Mouse (Mus musculus): ENCODE data around the gene Arhgap24. TPM values are rescaled to one million over a fixed set of nuclear protein-coding genes. Genes with fewer than 3 reads are reported as not detected.
A peak's percentile ranks its signal among the peaks of the same experiment; 100 is the strongest.
"Not testable (repeated sequence)": the region's sequence is repeated elsewhere in the genome, so short reads cannot be mapped to it uniquely, and the experiment has no call there.

The Arhgap24 gene
- polyA plus RNA-seq, 1 experiment from 2014 or later = 25.4 TPM

DNA sequence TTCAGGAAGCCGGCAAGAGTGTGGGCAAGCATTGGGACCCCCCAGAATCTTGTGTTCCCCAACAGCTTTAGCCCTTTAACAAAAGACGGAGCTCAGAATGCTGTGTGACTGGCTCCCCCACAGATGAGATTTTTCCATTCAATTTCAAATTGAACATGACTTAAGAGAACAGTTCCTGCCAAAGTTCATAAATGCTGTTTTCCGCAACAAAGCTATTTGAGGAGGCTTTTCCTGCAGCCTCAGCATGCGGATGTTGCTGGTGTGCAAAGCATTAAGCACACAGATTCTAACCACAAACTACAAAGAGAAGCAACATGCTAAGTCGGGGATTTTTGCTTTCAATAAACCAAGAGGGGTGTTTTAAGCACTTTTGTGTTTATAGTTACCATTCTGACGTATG is 449.0 kb downstream of the Arhgap24 start:
- WGBS = 28% methylated on average over 6 of the region's 6 CpGs
- ATAC-seq (ENCODE audit: low read depth) (peak; percentile 22; the same call in 1 of the 2 replicates), DNase-seq (ENCODE audit: low spot score) (peak; percentile 90)
- H3K4me3 ChIP-seq (ENCODE audit: low read depth, low read length) = no peak overlapping the region
- no peak overlapping the region for H3K9ac ChIP-seq (ENCODE audit: low read depth, low read length)
- 0 out of 2 replicates have a peak overlapping the region, but pooled peaks have one; percentile 24 for H3K4me2 ChIP-seq (ENCODE audit: low read depth, low read length)
- H3K27ac ChIP-seq (replicated peaks; ENCODE audit: low read depth, low read length) = peak overlapping the region; percentile 75
- H3K36me3 ChIP-seq (ENCODE audit: control insufficient read depth, insufficient read depth, low read length) = no peaks in the 10 kb centered on the region
- no peaks in the 10 kb centered on the region for H3K27me3 ChIP-seq (replicated peaks; ENCODE audit: control insufficient read depth, insufficient read depth, low read length)
- no peaks in the 10 kb centered on the region for H3K9me3 ChIP-seq (ENCODE audit: control insufficient read depth, low read length)
- peaks cover 10% of the 10 kb centered on the region; the same call in 1 of the 2 replicates for H3K4me1 ChIP-seq (ENCODE audit: control insufficient read depth, insufficient read depth, low read length)

DNA sequence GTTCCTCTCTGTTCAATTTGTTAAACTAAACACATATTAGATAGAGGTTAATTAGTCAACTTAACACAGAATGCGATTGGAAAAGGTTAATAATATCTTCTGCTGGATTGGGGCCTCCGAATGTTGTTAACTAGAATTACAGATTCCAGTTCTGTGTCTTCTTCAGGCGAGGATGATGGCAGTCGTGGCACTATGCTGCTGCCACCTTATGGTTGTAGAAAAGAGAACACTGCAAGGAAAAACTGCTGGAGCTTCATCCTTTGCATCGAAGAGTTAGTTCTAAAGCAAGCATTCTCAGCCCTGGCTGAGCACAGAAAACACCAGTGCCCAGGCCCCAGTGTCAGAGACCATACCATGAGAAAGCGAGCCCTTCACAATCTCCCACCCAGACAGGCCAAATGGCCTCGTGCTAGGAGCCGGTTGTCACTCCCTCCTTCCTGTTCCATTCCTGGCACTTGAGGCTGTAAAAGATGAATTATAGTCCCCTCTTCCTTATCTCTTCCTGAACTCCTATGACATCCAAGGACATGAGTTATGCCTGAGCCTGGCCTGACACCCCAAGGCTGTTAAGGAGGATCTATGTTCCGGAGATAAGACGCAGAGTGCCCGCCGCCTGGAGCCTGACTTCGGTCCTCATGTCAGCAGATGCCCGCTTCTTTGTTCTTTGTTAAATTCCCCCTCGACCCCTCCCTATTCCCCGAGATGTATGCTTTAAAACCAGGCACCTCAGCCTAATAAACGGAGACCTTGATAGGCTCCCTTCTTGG is 462.9 kb downstream of the Arhgap24 start:
- not testable (repeated sequence) for H3K4me3 ChIP-seq (ENCODE audit: low read depth, low read length); H3K4me1 ChIP-seq (ENCODE audit: control insufficient read depth, insufficient read depth, low read length); H3K27me3 ChIP-seq (replicated peaks; ENCODE audit: control insufficient read depth, insufficient read depth, low read length); ATAC-seq (ENCODE audit: low read depth); H3K9me3 ChIP-seq (ENCODE audit: control insufficient read depth, low read length); H3K27ac ChIP-seq (replicated peaks; ENCODE audit: low read depth, low read length); H3K4me2 ChIP-seq (ENCODE audit: low read depth, low read length); H3K36me3 ChIP-seq (ENCODE audit: control insufficient read depth, insufficient read depth, low read length); H3K9ac ChIP-seq (ENCODE audit: low read depth, low read length)
- 84% methylated on average over 17 of the region's 17 CpGs for WGBS
- peak; percentile 3 for DNase-seq (ENCODE audit: low spot score)

DNA sequence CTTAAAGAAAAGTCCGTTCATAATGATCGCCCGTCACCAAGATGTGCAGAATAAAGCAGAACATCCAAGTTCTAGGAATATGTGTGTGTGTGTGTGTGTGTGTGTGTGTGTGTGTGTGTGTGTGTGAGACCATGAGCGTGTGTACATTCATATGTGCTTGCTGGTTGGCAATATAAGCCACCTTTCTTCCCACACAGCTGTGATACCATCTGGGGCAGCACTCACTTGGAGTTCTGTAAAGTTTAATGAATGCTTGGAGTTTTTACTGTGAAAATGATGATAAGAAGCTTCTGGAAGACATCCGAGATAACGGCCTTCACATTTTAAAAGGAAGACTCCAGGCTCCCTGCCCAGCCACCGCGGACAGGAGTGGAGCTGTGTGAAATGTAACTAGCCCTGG is 465.4 kb downstream of the Arhgap24 start:
- Histone ChIP-seq H3K9me3 (ENCODE audit: control insufficient read depth, low read length) (0 out of 2 replicates have a peak, but pooled peaks cover 3% of the 10 kb centered on the region), H3K4me3 (ENCODE audit: low read depth, low read length) (no peak overlapping the region), H3K4me2 (ENCODE audit: low read depth, low read length) (no peak overlapping the region), H3K9ac (ENCODE audit: low read depth, low read length) (no peak overlapping the region), H3K27me3 (replicated peaks; ENCODE audit: control insufficient read depth, insufficient read depth, low read length) (no peaks in the 10 kb centered on the region), H3K36me3 (ENCODE audit: control insufficient read depth, insufficient read depth, low read length) (no peaks in the 10 kb centered on the region), H3K27ac (replicated peaks; ENCODE audit: low read depth, low read length) (no peak overlapping the region), H3K4me1 (ENCODE audit: control insufficient read depth, insufficient read depth, low read length) (no peaks in the 10 kb centered on the region)
- DNase-seq (ENCODE audit: low spot score) = no peak
- no peak for ATAC-seq (ENCODE audit: low read depth)
- WGBS = 85% methylated on average over 8 of the region's 8 CpGs

DNA sequence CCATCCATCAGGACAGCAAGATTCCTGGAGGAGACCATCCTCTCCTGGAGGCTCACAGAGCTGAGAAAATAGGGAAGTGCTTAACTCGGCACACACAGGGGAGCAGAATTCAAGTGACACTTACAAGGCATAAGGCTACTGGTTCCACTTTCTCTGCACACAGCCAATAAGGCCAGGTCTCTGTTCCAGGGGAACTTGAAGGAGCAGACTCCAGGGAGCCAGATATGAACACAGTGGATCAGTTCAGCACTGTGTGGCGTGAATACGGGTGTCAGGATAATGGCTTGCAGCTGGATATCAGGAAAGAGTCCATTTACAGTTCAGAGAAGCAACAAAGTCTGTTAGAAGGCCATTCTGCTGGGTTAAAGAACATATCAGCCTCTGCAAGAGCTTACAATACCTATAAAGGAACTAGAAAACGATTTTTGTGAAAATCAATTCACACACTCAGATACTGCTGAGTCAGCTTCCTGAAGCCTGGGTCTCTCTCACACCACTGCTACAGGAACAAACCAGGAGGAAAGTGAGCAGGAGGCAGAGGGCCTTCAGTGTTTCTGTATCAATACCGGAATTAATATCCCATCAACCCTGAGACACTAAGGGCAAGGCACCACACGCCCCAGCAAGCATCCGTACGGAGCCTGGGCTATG is 466.0 kb downstream of the Arhgap24 start:
- Histone ChIP-seq H3K4me3 (ENCODE audit: low read depth, low read length) (no peak overlapping the region), H3K27me3 (replicated peaks; ENCODE audit: control insufficient read depth, insufficient read depth, low read length) (no peaks in the 10 kb centered on the region), H3K4me1 (ENCODE audit: control insufficient read depth, insufficient read depth, low read length) (no peaks in the 10 kb centered on the region), H3K36me3 (ENCODE audit: control insufficient read depth, insufficient read depth, low read length) (no peaks in the 10 kb centered on the region), H3K9ac (ENCODE audit: low read depth, low read length) (no peak overlapping the region), H3K9me3 (ENCODE audit: control insufficient read depth, low read length) (0 out of 2 replicates have a peak, but pooled peaks cover 3% of the 10 kb centered on the region), H3K4me2 (ENCODE audit: low read depth, low read length) (no peak overlapping the region), H3K27ac (replicated peaks; ENCODE audit: low read depth, low read length) (no peak overlapping the region)
- WGBS = 61% methylated on average over 8 of the region's 8 CpGs
- no peak for DNase-seq (ENCODE audit: low spot score)
- ATAC-seq (ENCODE audit: low read depth) = no peak

All from embryonic facial prominence, embryonic 14.5 days (tissue).